Mouse (Mus musculus) forebrain, embryonic 16.5 days (tissue): ENCODE measurements around the gene Ccn6. TPM values are rescaled to one million over a fixed set of nuclear protein-coding genes. Genes with fewer than 3 reads are reported as not detected.
"Not testable (repeated sequence)": the region's sequence is repeated elsewhere in the genome, so short reads cannot be mapped to it uniquely, and the experiment has no call there.

ENCODE experiments used
- ATAC-seq: fragments of 200-750 bp; cut with Nextera tagmentation; 2 replicates; pipeline ENCODE4 v1.8.0; 2017; ENCODE audit warnings: mild to moderate bottlenecking, moderate library complexity
- H3K27ac ChIP-seq: fragments of 300-500 bp; sonication (generic); 2 replicates; pipeline ENCODE4 v1.5.1; 2014; ENCODE audit warnings: low read length, control low read depth
- H3K27me3 ChIP-seq: fragments of 300-500 bp; sonication (generic); replicated peaks from 2 replicates; pipeline ENCODE4 v1.6.1; 2014; ENCODE audit warnings: low read length; ENCODE audit not compliant: control insufficient read depth, insufficient read depth
- H3K36me3 ChIP-seq: fragments of 300-500 bp; sonication (generic); 2 replicates; pipeline ENCODE4 v1.6.1; 2014; ENCODE audit not compliant: control insufficient read depth, insufficient read depth
- H3K4me1 ChIP-seq: fragments of 300-500 bp; sonication (generic); replicated peaks from 2 replicates; pipeline ENCODE4 v1.6.1; 2014; ENCODE audit warnings: low read length; ENCODE audit not compliant: control insufficient read depth, insufficient read depth
- H3K4me2 ChIP-seq: fragments of 300-500 bp; sonication (generic); 2 replicates; pipeline ENCODE4 v1.6.1; 2014; ENCODE audit warnings: mild to moderate bottlenecking, low read length, control low read depth
- H3K4me3 ChIP-seq: fragments of 300-500 bp; sonication (generic); replicated peaks from 2 replicates; pipeline ENCODE4 v1.5.1; 2014; ENCODE audit warnings: mild to moderate bottlenecking, low read length, control low read depth
- H3K9ac ChIP-seq: fragments of 300-500 bp; sonication (generic); replicated peaks from 2 replicates; pipeline ENCODE4 v1.6.1; 2014; ENCODE audit warnings: low read depth, low read length, control low read depth
- H3K9me3 ChIP-seq: fragments of 300-500 bp; sonication (generic); 2 replicates; pipeline ENCODE4 v1.6.1; 2016; ENCODE audit warnings: low read length; ENCODE audit not compliant: control insufficient read depth
- WGBS: fragments of 180-500 bp; shearing (Covaris S2); extraction: QIAGEN DNeasy Blood & Tissue Kit; methylation state at CpG from one replicate; pipeline ENCODE4 v1.1.7; 2014; 5-methylcytosine and 5-hydroxymethylcytosine counted together
- polyA plus RNA-seq: library from polyadenylated mRNA; unstranded; fragments of >200 nt; fragmentation: Nextera tagmentation; extraction: Ambion mirVana; gene quantifications from 2 replicates; pipeline ENCODE4 v1.2.1, GENCODE M21; 2015

Ccn6 gene
- polyA plus RNA-seq: 0.38 and 0.67 TPM in 2 replicates

- Histone ChIP-seq H3K36me3 (no peaks in the 10 kb centered on the region), H3K27ac (no peak within 1 kb of the TSS), H3K27me3 (no peaks in the 10 kb centered on the region), H3K4me1 (peaks cover 19% of the 10 kb centered on the region), H3K9ac (no peak within 1 kb of the TSS), H3K4me2 (no peak within 1 kb of the TSS), H3K9me3 (no peaks in the 10 kb centered on the region), H3K4me3 (no peak within 1 kb of the TSS)
- ATAC-seq: no peak
- 93% methylated on average over 10 of the region's 10 CpGs for WGBS
Measured at GRCm38 (mm10) chr10:39163694-39164093, at the start of gene Ccn6. Ccn6 (minus strand) TSS chr10:39163794.

DNA sequence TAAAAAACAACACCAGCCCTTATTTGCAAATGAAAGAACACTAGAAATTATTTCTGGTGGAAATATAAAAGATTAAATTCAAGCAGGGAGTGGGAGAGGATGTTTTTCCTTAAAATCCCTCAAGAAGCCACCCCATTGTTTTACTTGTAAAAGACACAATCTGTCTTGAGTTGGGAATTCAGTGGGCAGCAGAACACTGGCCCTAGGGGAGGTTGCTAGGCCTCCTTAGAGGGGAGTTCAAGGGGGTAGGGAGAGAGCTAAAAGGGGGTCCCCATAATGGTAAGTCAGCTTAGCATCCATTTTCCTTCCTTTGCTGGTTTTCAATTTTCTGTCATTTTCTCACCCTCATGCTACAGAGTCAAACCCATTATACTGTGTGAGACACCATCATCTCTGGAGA is 46.4 kb upstream of the Ccn6 start:
- peaks cover 3% of the 10 kb centered on the region; the same call in 1 of the 2 replicates for H3K9me3 ChIP-seq
- H3K4me3 ChIP-seq: no peak overlapping the region
- peak overlapping the region; percentile 49 for H3K27ac ChIP-seq
- no peaks in the 10 kb centered on the region for H3K27me3 ChIP-seq
- H3K4me2 ChIP-seq: no peak overlapping the region
- H3K9ac ChIP-seq: no peak overlapping the region
- peak; percentile 36 for ATAC-seq
- H3K4me1 ChIP-seq: peaks cover 10% of the 10 kb centered on the region; the same call in 1 of the 2 replicates
- no peaks in the 10 kb centered on the region for H3K36me3 ChIP-seq

GRCm38 (mm10) chr10:39209161-39210025 is 45.8 kb upstream of the Ccn6 start:
- Histone ChIP-seq H3K4me2 (no peak overlapping the region), H3K9me3 (peaks cover 3% of the 10 kb centered on the region; the same call in 1 of the 2 replicates), H3K9ac (no peak overlapping the region), H3K36me3 (no peaks in the 10 kb centered on the region), H3K27me3 (no peaks in the 10 kb centered on the region), H3K4me3 (no peak overlapping the region), H3K4me1 (peaks cover 10% of the 10 kb centered on the region; the same call in 1 of the 2 replicates), H3K27ac (peak overlapping the region; percentile 43)
- WGBS: 22% methylated on average over 10 of the region's 10 CpGs
- peak; percentile 89 for ATAC-seq

- no peaks in the 10 kb centered on the region for H3K27me3 ChIP-seq
- no peak overlapping the region for H3K4me2 ChIP-seq
- no peak overlapping the region for H3K9ac ChIP-seq
- no peak overlapping the region; the same call in 1 of the 2 replicates for H3K27ac ChIP-seq
- peaks cover 3% of the 10 kb centered on the region; the same call in 1 of the 2 replicates for H3K9me3 ChIP-seq
- no peak overlapping the region for H3K4me3 ChIP-seq
- 56% methylated on average over 4 of the region's 4 CpGs for WGBS
- H3K4me1 ChIP-seq: peaks cover 10% of the 10 kb centered on the region; the same call in 1 of the 2 replicates
- ATAC-seq: 0 out of 2 replicates have a peak, but pooled peaks have one; percentile 44
- H3K36me3 ChIP-seq: no peaks in the 10 kb centered on the region
Measured at GRCm38 (mm10) chr10:39208712-39209111, 45.1 kb upstream of the Ccn6 start.

DNA sequence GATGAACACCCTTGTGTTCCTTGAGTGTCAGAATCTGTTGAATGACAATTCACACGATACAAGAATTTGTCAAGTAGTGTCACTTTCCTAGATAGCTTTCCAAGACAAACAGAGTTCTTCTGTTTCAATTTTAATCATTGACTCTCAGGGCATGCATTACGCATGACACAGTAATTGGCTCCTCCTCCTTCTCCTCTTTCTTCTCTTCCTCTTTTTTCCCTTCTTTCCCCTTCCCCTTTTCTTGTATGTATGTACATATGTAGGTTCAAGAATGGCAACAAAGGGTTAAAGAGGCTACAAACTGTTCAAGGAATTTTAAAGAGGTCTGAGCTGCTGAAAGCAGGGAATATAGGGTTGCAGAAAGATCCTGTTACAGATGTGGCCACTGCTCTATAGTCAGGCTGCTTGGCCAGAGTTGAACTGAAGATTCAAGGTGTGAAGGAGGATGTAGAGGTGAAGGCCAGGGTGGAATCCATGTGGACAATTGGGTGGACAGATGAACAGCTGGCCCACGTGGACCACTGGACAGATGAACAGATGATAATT is 43.8 kb upstream of the Ccn6 start:
- no peak overlapping the region for H3K27ac ChIP-seq
- ATAC-seq: no peak
- no peaks in the 10 kb centered on the region for H3K36me3 ChIP-seq
- peaks cover 3% of the 10 kb centered on the region; the same call in 1 of the 2 replicates for H3K9me3 ChIP-seq
- H3K4me1 ChIP-seq: peaks cover 10% of the 10 kb centered on the region; the same call in 1 of the 2 replicates
- H3K9ac ChIP-seq: no peak overlapping the region
- no peaks in the 10 kb centered on the region for H3K27me3 ChIP-seq
- WGBS: 88% methylated on average over 3 of the region's 3 CpGs
- no peak overlapping the region for H3K4me3 ChIP-seq
- H3K4me2 ChIP-seq: no peak overlapping the region

GRCm38 (mm10) chr10:39202490-39202889 is 38.9 kb upstream of the Ccn6 start:
- no peak overlapping the region for H3K4me3 ChIP-seq
- no peak for ATAC-seq
- no peak overlapping the region for H3K4me2 ChIP-seq
- H3K27me3 ChIP-seq: no peaks in the 10 kb centered on the region
- peaks cover 3% of the 10 kb centered on the region; the same call in 1 of the 2 replicates for H3K9me3 ChIP-seq
- WGBS: 70% methylated on average over 3 of the region's 4 CpGs
- no peak overlapping the region for H3K27ac ChIP-seq
- H3K4me1 ChIP-seq: no peaks in the 10 kb centered on the region
- no peaks in the 10 kb centered on the region for H3K36me3 ChIP-seq
- H3K9ac ChIP-seq: no peak overlapping the region

- not testable (repeated sequence) for H3K4me1 ChIP-seq, H3K36me3 ChIP-seq, H3K4me3 ChIP-seq, H3K4me2 ChIP-seq, H3K9me3 ChIP-seq, ATAC-seq, H3K9ac ChIP-seq, H3K27ac ChIP-seq, H3K27me3 ChIP-seq
- WGBS: 91% methylated on average over 11 of the region's 11 CpGs
Measured at GRCm38 (mm10) chr10:39198216-39198615, 34.6 kb upstream of the Ccn6 start.

GRCm38 (mm10) chr10:39192673-39193072 is 29.1 kb upstream of the Ccn6 start:
- 95% methylated on average over 3 of the region's 3 CpGs for WGBS
- no peak overlapping the region for H3K27ac ChIP-seq
- H3K27me3 ChIP-seq: no peaks in the 10 kb centered on the region
- H3K9me3 ChIP-seq: no peaks in the 10 kb centered on the region
- H3K4me3 ChIP-seq: no peak overlapping the region
- no peaks in the 10 kb centered on the region for H3K4me1 ChIP-seq
- H3K9ac ChIP-seq: no peak overlapping the region
- no peak overlapping the region for H3K4me2 ChIP-seq
- ATAC-seq: no peak
- H3K36me3 ChIP-seq: no peaks in the 10 kb centered on the region

DNA sequence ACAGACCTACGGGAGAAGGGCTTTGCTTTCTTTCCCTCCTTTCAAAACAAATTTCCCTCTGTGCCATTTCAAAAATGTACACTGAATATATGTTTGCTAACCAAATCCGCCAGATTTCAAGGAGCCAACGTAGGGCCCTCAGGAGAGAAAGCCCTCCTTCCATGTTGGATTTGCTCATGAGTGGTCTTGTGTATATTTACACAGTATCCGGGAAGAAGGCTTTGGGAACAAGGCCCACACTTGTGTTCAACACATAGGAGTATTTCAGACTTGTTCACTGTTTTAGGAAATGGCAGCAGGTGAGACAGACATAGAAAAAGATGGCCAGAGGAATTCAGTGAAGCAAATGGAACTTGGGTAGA is 21.9 kb upstream of the Ccn6 start:
- Histone ChIP-seq H3K4me1 (peaks cover 9% of the 10 kb centered on the region), H3K27me3 (no peaks in the 10 kb centered on the region), H3K4me2 (no peak overlapping the region), H3K9ac (no peak overlapping the region), H3K4me3 (no peak overlapping the region), H3K27ac (no peak overlapping the region), H3K9me3 (no peaks in the 10 kb centered on the region), H3K36me3 (no peaks in the 10 kb centered on the region)
- WGBS: 55% methylated on average over 4 of the region's 4 CpGs
- ATAC-seq: peak; percentile 13; the same call in 1 of the 2 replicates
